Mouse (Mus musculus) lung, postnatal 0 days (tissue): ENCODE results near the gene 2900011O08Rik.

Source experiments
- CTCF ChIP-seq: IDR thresholded peaks from 2 replicates; pipeline ENCODE4 v1.5.1; 2016; ENCODE audit warnings: antibody characterized with exemption, mild to moderate bottlenecking
- EP300 ChIP-seq: IDR thresholded peaks from 2 replicates; pipeline ENCODE4 v1.6.1; 2016; ENCODE audit warnings: antibody characterized with exemption, mild to moderate bottlenecking, control low read depth

GRCm38 (mm10) chr16:14112133-14112532 is 125.7 kb downstream of the 2900011O08Rik start:
- no peak for TF ChIP-seq CTCF
- no peak for TF ChIP-seq EP300
